Mouse (Mus musculus) cerebellum, postnatal 10 days (tissue): ENCODE measurements around the gene Ccdc28b.
A peak's percentile ranks its signal among the peaks of the same experiment; 100 is the strongest.

ENCODE experiments used
- DNase-seq, 2 experiments: peaks; one replicate each; pipeline ENCODE4 v3.0.0; 2021; ENCODE audit warnings: mixed read lengths in 2 of 2

Gene Ccdc28b

GRCm38 (mm10) chr4:129584884-129585608, 38.7 kb downstream of the Ccdc28b start:
- DNase-seq: peak; percentile 87 to 89

GRCm38 (mm10) chr4:129584370-129584769, 39.4 kb downstream of the Ccdc28b start:
- DNase-seq: no peak

GRCm38 (mm10) chr4:129582251-129582650, 41.5 kb downstream of the Ccdc28b start:
- DNase-seq: no peak

GRCm38 (mm10) chr4:129580347-129580746, 43.4 kb downstream of the Ccdc28b start:
- DNase-seq: peak; percentile 70 to 77

GRCm38 (mm10) chr4:129578466-129578865, 45.3 kb downstream of the Ccdc28b start, which contains the start of gene Fam167b:
TSS of gene Fam167b (minus strand) at chr4:129578549.
- DNase-seq: no peak

- DNase-seq: no peak
Measured at GRCm38 (mm10) chr4:129577688-129578087, 46.1 kb downstream of the Ccdc28b start.

- DNase-seq: peak; percentile 84 to 85
Measured at GRCm38 (mm10) chr4:129576863-129577491, 46.8 kb downstream of the Ccdc28b start.

- no peak for DNase-seq
Measured at GRCm38 (mm10) chr4:129575171-129575844, 48.4 kb downstream of the Ccdc28b start.

GRCm38 (mm10) chr4:129573430-129573829, 50.3 kb downstream of the Ccdc28b start, which contains the start of gene Lck:
TSS of gene Lck (minus strand) at chr4:129573641.
- no peak for DNase-seq

- DNase-seq: no peak
Measured at GRCm38 (mm10) chr4:129573093-129573370, 50.7 kb downstream of the Ccdc28b start.

- DNase-seq: no peak
Measured at GRCm38 (mm10) chr4:129572236-129573092, 51.3 kb downstream of the Ccdc28b start.

- DNase-seq: no peak
Measured at GRCm38 (mm10) chr4:129571551-129572084, 52.1 kb downstream of the Ccdc28b start.

GRCm38 (mm10) chr4:129570028-129570427, 53.7 kb downstream of the Ccdc28b start:
- no peak for DNase-seq
